Mouse (Mus musculus) embryonic fibroblast, embryonic 13.5 days (primary cell): ENCODE data around the gene Gm2696.
"Not testable (repeated sequence)": the region's sequence is repeated elsewhere in the genome, so short reads cannot be mapped to it uniquely, and the experiment has no call there.

Source experiments
- CTCF ChIP-seq: IDR thresholded peaks from 2 replicates; pipeline ENCODE4 v1.5.1; 2011; ENCODE audit warnings: mild to moderate bottlenecking, control low read depth, low read length, moderate library complexity, borderline replicate concordance; ENCODE audit not compliant: insufficient read depth
- POLR2A ChIP-seq: IDR thresholded peaks from 2 replicates; pipeline ENCODE4 v1.6.1; 2011; ENCODE audit warnings: low read depth, mild to moderate bottlenecking, control low read depth, low read length, moderate library complexity

GRCm38 (mm10) chr10:77783396-77783795 is 31.1 kb upstream of the Gm2696 start:
- not testable (repeated sequence) for TF ChIP-seq POLR2A, CTCF
